Mouse (Mus musculus) embryonic fibroblast, embryonic 13.5 days (primary cell): ENCODE data around the gene Med1. TPM values are rescaled to one million over a fixed set of nuclear protein-coding genes. Genes with fewer than 3 reads are reported as not detected.

Source experiments
- H3K27ac ChIP-seq: 2 replicates; pipeline ENCODE4 v1.5.1; 2012; ENCODE audit warnings: low read length, control low read depth, inconsistent platforms; ENCODE audit not compliant: insufficient read depth
- H3K4me1 ChIP-seq: 2 replicates; pipeline ENCODE4 v1.6.1; 2011; ENCODE audit warnings: low read length; ENCODE audit not compliant: control insufficient read depth, insufficient read depth
- H3K4me3 ChIP-seq: 2 replicates; pipeline ENCODE4 v1.5.1; 2011; ENCODE audit warnings: mild to moderate bottlenecking, control low read depth, low read length; ENCODE audit not compliant: insufficient read depth
- CTCF ChIP-seq: IDR thresholded peaks from 2 replicates; pipeline ENCODE4 v1.5.1; 2011; ENCODE audit warnings: mild to moderate bottlenecking, control low read depth, low read length, moderate library complexity, borderline replicate concordance; ENCODE audit not compliant: insufficient read depth
- POLR2A ChIP-seq: IDR thresholded peaks from 2 replicates; pipeline ENCODE4 v1.6.1; 2011; ENCODE audit warnings: low read depth, mild to moderate bottlenecking, control low read depth, low read length, moderate library complexity
- polyA plus RNA-seq: library from polyadenylated mRNA; stranded (reverse); fragments of >200 nt; gene quantifications from 2 replicates; pipeline ENCODE4 v1.2.4, GENCODE M21; 2011; ENCODE audit warnings: low read depth; ENCODE audit not compliant: missing spikeins, insufficient read length

The Med1 gene
- polyA plus RNA-seq, 1 experiment: 59.7 TPM

GRCm38 (mm10) chr11:98113504-98113903 is 79.6 kb downstream of the Med1 start:
- no peaks in the 10 kb centered on the region for H3K4me1 ChIP-seq
- TF ChIP-seq POLR2A (no peak), CTCF (no peak)
- no peak overlapping the region for H3K4me3 ChIP-seq
- no peak overlapping the region for H3K27ac ChIP-seq

GRCm38 (mm10) chr11:98109706-98110105 is 83.4 kb downstream of the Med1 start:
- Histone ChIP-seq H3K27ac (no peak overlapping the region), H3K4me3 (no peak overlapping the region), H3K4me1 (no peaks in the 10 kb centered on the region)
- no peak for TF ChIP-seq POLR2A
- no peak for TF ChIP-seq CTCF

Other genes starting within 250 kb of the Med1 start
- gene Plxdc1, start 206.8 kb downstream of the Med1 start, polyA plus RNA-seq: 0.68 and 0.86 TPM in 2 replicates
- 2.2 and 3.8 TPM in 2 replicates for gene Arl5c, start 197.1 kb downstream of the Med1 start, polyA plus RNA-seq
- 4.9 and 7.1 TPM in 2 replicates for gene Cacnb1, start 170.3 kb downstream of the Med1 start, polyA plus RNA-seq
- 1,914 and 2,034 TPM in 2 replicates for gene Rpl19, start 166.6 kb downstream of the Med1 start, polyA plus RNA-seq
- gene Stac2, start 139.8 kb downstream of the Med1 start, polyA plus RNA-seq: 1.7 and 1.9 TPM in 2 replicates
- gene Fbxl20, start 42.9 kb downstream of the Med1 start, polyA plus RNA-seq: 30.3 and 34.0 TPM in 2 replicates
- 41.8 and 42.0 TPM in 2 replicates for gene Cdk12, start 9.8 kb upstream of the Med1 start, polyA plus RNA-seq
- not detected in 2 replicates for gene Neurod2, start 136.4 kb upstream of the Med1 start, polyA plus RNA-seq
- not detected in 2 replicates for gene Ppp1r1b, start 155.1 kb upstream of the Med1 start, polyA plus RNA-seq
- 14.9 and 18.5 TPM in 2 replicates for gene Stard3, start 165.1 kb upstream of the Med1 start, polyA plus RNA-seq
- gene Tcap, start 190.5 kb upstream of the Med1 start, polyA plus RNA-seq: not detected in 2 replicates
- not detected in 2 replicates for gene Pnmt, start 193.2 kb upstream of the Med1 start, polyA plus RNA-seq
- 3.6 and 4.1 TPM in 2 replicates for gene Pgap3, start 207.2 kb upstream of the Med1 start, polyA plus RNA-seq
- gene Erbb2, start 219.2 kb upstream of the Med1 start, polyA plus RNA-seq: 15.3 and 17.8 TPM in 2 replicates
- 47.2 and 54.3 TPM in 2 replicates for gene Mien1, start 245.7 kb upstream of the Med1 start, polyA plus RNA-seq